Mouse (Mus musculus) erythroblast, embryonic 14.5 days (primary cell): Measurements from ENCODE around the gene Arpc1b.
"Not testable (repeated sequence)": the region's sequence is repeated elsewhere in the genome, so short reads cannot be mapped to it uniquely, and the experiment has no call there.

Experiments
- GATA1 ChIP-seq: IDR thresholded peaks from 2 replicates; pipeline ENCODE4 v1.6.1; 2012; ENCODE audit warnings: low read length, inconsistent platforms, mixed read lengths
- TAL1 ChIP-seq: IDR thresholded peaks from 3 replicates; pipeline ENCODE4 v1.6.1; 2012; ENCODE audit warnings: low read length, inconsistent platforms, mixed read lengths

- TF ChIP-seq GATA1, TAL1: not testable (repeated sequence)
Observed at GRCm38 (mm10) chr5:145133275-145133674, 19.3 kb downstream of the Arpc1b start.
